Mouse (Mus musculus): ENCODE measurements at regions not wholly inside any gene's neighbourhood (a gene's known extent, or its start where the extent isn't known, plus 50 kb on each side); places are given as distances from the start of the nearest gene placed in this dataset.
A peak's percentile ranks its signal among the peaks of the same experiment; 100 is the strongest.

DNA sequence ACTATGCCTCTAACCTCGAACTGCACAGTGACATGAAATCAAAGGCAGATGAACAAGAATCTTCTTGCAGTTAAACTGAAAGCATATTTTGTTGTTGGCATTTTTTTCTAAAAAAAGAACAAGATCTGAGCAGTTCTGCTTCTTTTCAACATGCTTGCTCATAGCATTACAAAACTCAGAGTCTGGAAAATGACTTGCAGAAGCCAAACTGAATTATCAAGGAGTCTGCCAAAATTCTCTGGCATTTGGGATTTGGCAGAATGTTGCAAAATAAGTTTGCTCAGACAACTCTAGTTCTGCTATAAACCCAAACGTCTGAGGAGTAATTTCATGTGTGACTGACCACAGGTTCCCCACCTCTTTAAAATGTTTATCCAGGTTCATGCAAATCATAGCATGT lies 907.3 kb upstream of the Gm37988 start:
- peak; percentile 12 for DNase-seq

GRCm38 (mm10) chr1:3903432-3903831 lies 904.3 kb upstream of the Gm37988 start:
- no peak for DNase-seq

DNA sequence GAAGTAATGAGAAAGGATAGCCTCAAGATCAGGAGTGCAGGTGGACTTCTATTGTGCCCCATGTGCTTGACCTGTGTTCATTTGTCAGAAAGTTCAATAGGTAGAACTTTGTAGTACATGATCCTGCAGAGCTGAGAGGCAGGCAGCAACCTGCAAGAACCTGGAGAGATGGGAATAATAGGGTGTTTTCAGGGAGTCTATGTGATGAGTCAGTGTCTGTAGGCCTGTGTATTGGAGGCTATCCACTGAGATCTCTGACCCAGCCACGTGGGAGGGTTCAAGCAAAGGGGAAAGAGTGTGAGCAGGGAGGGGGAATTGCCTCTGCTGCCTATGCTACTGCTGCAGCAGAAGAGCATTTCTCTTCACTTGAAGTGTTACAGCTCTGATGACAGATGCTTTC lies 895.2 kb upstream of the Gm37988 start:
- DNase-seq, result no peak

- DNase-seq, result no peak
These were observed 894.1 kb upstream of the Gm37988 start for GRCm38 (mm10) chr1:3913631-3914030.

Measured in gastrocnemius, postnatal 25 days (tissue).